Mouse (Mus musculus) small intestine, adult 2 months (tissue): ENCODE data around the gene Sfrp4. TPM values are rescaled to one million over a fixed set of nuclear protein-coding genes. Genes with fewer than 3 reads are reported as not detected.
A peak's percentile ranks its signal among the peaks of the same experiment; 100 is the strongest.
"Not testable (repeated sequence)": the region's sequence is repeated elsewhere in the genome, so short reads cannot be mapped to it uniquely, and the experiment has no call there.

Experiments used
- H3K27ac ChIP-seq: fragments of 200-500 bp; 2 replicates; pipeline ENCODE4 v1.5.1; 2012; ENCODE audit warnings: low read depth, low read length, control low read depth, inconsistent platforms; ENCODE audit not compliant: insufficient read depth
- H3K27me3 ChIP-seq: fragments of 200-500 bp; 2 replicates; pipeline ENCODE4 v1.6.1; 2012; ENCODE audit warnings: mild to moderate bottlenecking, moderate library complexity, low read length, inconsistent platforms; ENCODE audit not compliant: control insufficient read depth, insufficient read depth
- H3K36me3 ChIP-seq: fragments of 200-500 bp; 2 replicates; pipeline ENCODE4 v1.6.1; 2012; ENCODE audit warnings: mild to moderate bottlenecking, low read length, control low read depth, inconsistent platforms; ENCODE audit not compliant: control insufficient read depth, insufficient read depth
- H3K4me1 ChIP-seq: fragments of 200-500 bp; 2 replicates; pipeline ENCODE4 v1.6.1; 2012; ENCODE audit warnings: low read length, inconsistent platforms, mixed read lengths; ENCODE audit not compliant: control insufficient read depth, insufficient read depth, insufficient read length
- H3K4me3 ChIP-seq: fragments of 200-500 bp; 2 replicates; pipeline ENCODE4 v1.5.1; 2012; ENCODE audit warnings: low read depth, mild to moderate bottlenecking, control low read depth, inconsistent platforms, low read length, moderate library complexity
- CTCF ChIP-seq: fragments of 200-500 bp; IDR thresholded peaks from 2 replicates; pipeline ENCODE4 v1.5.1; 2012; ENCODE audit warnings: low read depth, mild to moderate bottlenecking, control low read depth, inconsistent platforms, low read length, moderate library complexity, mixed read lengths; ENCODE audit not compliant: insufficient replicate concordance, insufficient read length; ENCODE audit errors: extremely low read depth
- POLR2A ChIP-seq: fragments of 200-500 bp; IDR thresholded peaks from 2 replicates; pipeline ENCODE4 v1.6.1; 2012; ENCODE audit warnings: low read depth, mild to moderate bottlenecking, control low read depth, inconsistent platforms, low read length, moderate library complexity
- WGBS: fragments of 180-500 bp; shearing (Covaris S2); methylation state at CpG from one replicate; pipeline ENCODE4 v1.1.7; 2018; 5-methylcytosine and 5-hydroxymethylcytosine counted together
- polyA plus RNA-seq: library from polyadenylated mRNA; depleted of rRNA; stranded (reverse); fragments of >200 nt; gene quantifications from 2 replicates; pipeline ENCODE4 v1.2.3, GENCODE M21; 2012; rRNA removed

The Sfrp4 gene
- polyA plus RNA-seq = 0.11 and 0.43 TPM in 2 replicates

- Histone ChIP-seq H3K36me3 (no peaks in the 10 kb centered on the region), H3K4me3 (peak within 1 kb of the TSS; percentile 50), H3K27ac (no peak within 1 kb of the TSS), H3K27me3 (peaks cover 12% of the 10 kb centered on the region), H3K4me1 (peaks cover 11% of the 10 kb centered on the region)
- TF ChIP-seq CTCF (no peak), POLR2A (no peak)
- 5% methylated on average over 25 of the region's 25 CpGs for whole genome bisulfite sequencing
These were observed at the start of gene Sfrp4 for GRCm38 (mm10) chr13:19622573-19623227. TSS of gene Sfrp4 (plus strand) at chr13:19623104.

GRCm38 (mm10) chr13:19574723-19575122 lies 48.2 kb upstream of the Sfrp4 start:
- not testable (repeated sequence) for H3K4me3 ChIP-seq, H3K27me3 ChIP-seq, H3K27ac ChIP-seq, H3K4me1 ChIP-seq, H3K36me3 ChIP-seq
- WGBS = 84% methylated on average over 2 of the region's 2 CpGs

GRCm38 (mm10) chr13:19575947-19576346 lies 47.0 kb upstream of the Sfrp4 start:
- no peaks in the 10 kb centered on the region for H3K4me1 ChIP-seq
- 66% methylated on average over 3 of the region's 3 CpGs for WGBS
- H3K4me3 ChIP-seq = no peak overlapping the region
- no peaks in the 10 kb centered on the region for H3K27me3 ChIP-seq
- H3K36me3 ChIP-seq = no peaks in the 10 kb centered on the region
- H3K27ac ChIP-seq = no peak overlapping the region
- TF ChIP-seq POLR2A (no peak), CTCF (no peak)

- Histone ChIP-seq H3K27ac (no peak overlapping the region), H3K27me3 (no peaks in the 10 kb centered on the region), H3K4me1 (no peaks in the 10 kb centered on the region), H3K4me3 (no peak overlapping the region), H3K36me3 (no peaks in the 10 kb centered on the region)
- 88% methylated on average over 3 of the region's 3 CpGs for WGBS
- no peak for TF ChIP-seq POLR2A
- TF ChIP-seq CTCF = no peak
These were observed 31.7 kb upstream of the Sfrp4 start for GRCm38 (mm10) chr13:19590996-19591759.

- no peaks in the 10 kb centered on the region for H3K36me3 ChIP-seq
- no peaks in the 10 kb centered on the region for H3K4me1 ChIP-seq
- H3K27ac ChIP-seq = no peak overlapping the region
- no peak for TF ChIP-seq POLR2A
- no peak for TF ChIP-seq CTCF
- H3K27me3 ChIP-seq = no peaks in the 10 kb centered on the region
- no peak overlapping the region for H3K4me3 ChIP-seq
- WGBS = 92% methylated on average over 1 of the region's 1 CpGs
These were observed 27.8 kb upstream of the Sfrp4 start for GRCm38 (mm10) chr13:19595141-19595540.

GRCm38 (mm10) chr13:19599242-19599641 lies 23.7 kb upstream of the Sfrp4 start:
- 76% methylated on average over 6 of the region's 6 CpGs for WGBS
- no peaks in the 10 kb centered on the region for H3K36me3 ChIP-seq
- TF ChIP-seq POLR2A (no peak), CTCF (no peak)
- H3K27ac ChIP-seq = no peak overlapping the region
- H3K27me3 ChIP-seq = no peaks in the 10 kb centered on the region
- no peaks in the 10 kb centered on the region for H3K4me1 ChIP-seq
- no peak overlapping the region for H3K4me3 ChIP-seq

GRCm38 (mm10) chr13:19602531-19602930 lies 20.4 kb upstream of the Sfrp4 start:
- no peaks in the 10 kb centered on the region for H3K36me3 ChIP-seq
- no peaks in the 10 kb centered on the region for H3K4me1 ChIP-seq
- H3K27me3 ChIP-seq = no peaks in the 10 kb centered on the region
- TF ChIP-seq CTCF = no peak
- TF ChIP-seq POLR2A = no peak
- H3K4me3 ChIP-seq = no peak overlapping the region
- H3K27ac ChIP-seq = no peak overlapping the region
- WGBS = 68% methylated on average over 1 of the region's 1 CpGs
